Mouse (Mus musculus): ENCODE results near the gene Hif1an. TPM values are rescaled to one million over a fixed set of nuclear protein-coding genes. Genes with fewer than 3 reads are reported as not detected.

Gene Hif1an
- polyA plus RNA-seq, 1 experiment: 12.2 TPM

GRCm38 (mm10) chr19:44589591-44590223 is 27.1 kb downstream of the Hif1an start:
- 65% methylated on average over 7 of the region's 7 CpGs for WGBS
- no peaks in the 10 kb centered on the region for H3K27me3 ChIP-seq (ENCODE audit: control insufficient read depth, insufficient read depth, low read length)
- peaks cover 3% of the 10 kb centered on the region; the same call in 1 of the 2 replicates for H3K4me1 ChIP-seq (ENCODE audit: control insufficient read depth, insufficient read depth, insufficient read length)
- no peak overlapping the region for H3K4me3 ChIP-seq (ENCODE audit: extremely low read depth, insufficient read depth, insufficient read length)
- no peak for TF ChIP-seq CTCF (IDR thresholded peaks at IDR 0.05; ENCODE audit: extremely low read depth, insufficient read depth, insufficient read length, insufficient replicate concordance)
- no peak for TF ChIP-seq POLR2A (IDR thresholded peaks at IDR 0.05; ENCODE audit: low read depth, low read length)
- DNase-seq (ENCODE audit: low read depth in 1 of 2, low spot score in 2 of 2): no peak
- H3K27ac ChIP-seq (ENCODE audit: insufficient read depth, low read length): no peak overlapping the region
- no peaks in the 10 kb centered on the region for H3K36me3 ChIP-seq (ENCODE audit: control insufficient read depth, insufficient read depth, low read length)

- H3K27ac ChIP-seq (ENCODE audit: insufficient read depth, low read length): no peak overlapping the region
- no peaks in the 10 kb centered on the region for H3K27me3 ChIP-seq (ENCODE audit: control insufficient read depth, insufficient read depth, low read length)
- 24% methylated on average over 18 of the region's 18 CpGs for WGBS
- H3K4me1 ChIP-seq (ENCODE audit: control insufficient read depth, insufficient read depth, insufficient read length): peaks cover 3% of the 10 kb centered on the region; the same call in 1 of the 2 replicates
- no peaks in the 10 kb centered on the region for H3K36me3 ChIP-seq (ENCODE audit: control insufficient read depth, insufficient read depth, low read length)
- TF ChIP-seq CTCF (IDR thresholded peaks at IDR 0.05; ENCODE audit: extremely low read depth, insufficient read depth, insufficient read length, insufficient replicate concordance) (no peak), POLR2A (IDR thresholded peaks at IDR 0.05; ENCODE audit: low read depth, low read length) (no peak)
- peak in 1 of 2 experiments; percentile 28 for DNase-seq (ENCODE audit: low read depth in 1 of 2, low spot score in 2 of 2)
- H3K4me3 ChIP-seq (ENCODE audit: extremely low read depth, insufficient read depth, insufficient read length): no peak overlapping the region
Measured at GRCm38 (mm10) chr19:44590992-44591391, 28.3 kb downstream of the Hif1an start.

- H3K4me1 ChIP-seq (ENCODE audit: control insufficient read depth, insufficient read depth, insufficient read length): peaks cover 3% of the 10 kb centered on the region; the same call in 1 of the 2 replicates
- DNase-seq (ENCODE audit: low read depth in 1 of 2, low spot score in 2 of 2): no peak
- H3K36me3 ChIP-seq (ENCODE audit: control insufficient read depth, insufficient read depth, low read length): no peaks in the 10 kb centered on the region
- no peak for TF ChIP-seq CTCF (IDR thresholded peaks at IDR 0.05; ENCODE audit: extremely low read depth, insufficient read depth, insufficient read length, insufficient replicate concordance)
- no peak for TF ChIP-seq POLR2A (IDR thresholded peaks at IDR 0.05; ENCODE audit: low read depth, low read length)
- H3K27ac ChIP-seq (ENCODE audit: insufficient read depth, low read length): no peak overlapping the region
- no peak overlapping the region for H3K4me3 ChIP-seq (ENCODE audit: extremely low read depth, insufficient read depth, insufficient read length)
- 49% methylated on average over 6 of the region's 6 CpGs for WGBS
- no peaks in the 10 kb centered on the region for H3K27me3 ChIP-seq (ENCODE audit: control insufficient read depth, insufficient read depth, low read length)
Measured at GRCm38 (mm10) chr19:44591638-44592037, 29.0 kb downstream of the Hif1an start.

GRCm38 (mm10) chr19:44594180-44594579 is 31.5 kb downstream of the Hif1an start:
- no peak overlapping the region for H3K4me3 ChIP-seq (ENCODE audit: extremely low read depth, insufficient read depth, insufficient read length)
- WGBS: 95% methylated on average over 14 of the region's 14 CpGs
- H3K36me3 ChIP-seq (ENCODE audit: control insufficient read depth, insufficient read depth, low read length): no peaks in the 10 kb centered on the region
- TF ChIP-seq POLR2A (IDR thresholded peaks at IDR 0.05; ENCODE audit: low read depth, low read length) (no peak), CTCF (IDR thresholded peaks at IDR 0.05; ENCODE audit: extremely low read depth, insufficient read depth, insufficient read length, insufficient replicate concordance) (no peak)
- no peaks in the 10 kb centered on the region for H3K27me3 ChIP-seq (ENCODE audit: control insufficient read depth, insufficient read depth, low read length)
- DNase-seq (ENCODE audit: low read depth in 1 of 2, low spot score in 2 of 2): no peak
- H3K27ac ChIP-seq (ENCODE audit: insufficient read depth, low read length): no peak overlapping the region
- H3K4me1 ChIP-seq (ENCODE audit: control insufficient read depth, insufficient read depth, insufficient read length): peaks cover 3% of the 10 kb centered on the region; the same call in 1 of the 2 replicates

GRCm38 (mm10) chr19:44618166-44618565 is 55.5 kb downstream of the Hif1an start:
- H3K27me3 ChIP-seq (ENCODE audit: control insufficient read depth, insufficient read depth, low read length): no peaks in the 10 kb centered on the region
- no peak for TF ChIP-seq CTCF (IDR thresholded peaks at IDR 0.05; ENCODE audit: extremely low read depth, insufficient read depth, insufficient read length, insufficient replicate concordance)
- TF ChIP-seq POLR2A (IDR thresholded peaks at IDR 0.05; ENCODE audit: low read depth, low read length): no peak
- no peaks in the 10 kb centered on the region for H3K36me3 ChIP-seq (ENCODE audit: control insufficient read depth, insufficient read depth, low read length)
- DNase-seq (ENCODE audit: low read depth in 1 of 2, low spot score in 2 of 2): no peak
- no peak overlapping the region for H3K4me3 ChIP-seq (ENCODE audit: extremely low read depth, insufficient read depth, insufficient read length)
- 60% methylated on average over 7 of the region's 7 CpGs for WGBS
- H3K4me1 ChIP-seq (ENCODE audit: control insufficient read depth, insufficient read depth, insufficient read length): no peaks in the 10 kb centered on the region
- no peak overlapping the region for H3K27ac ChIP-seq (ENCODE audit: insufficient read depth, low read length)

Other genes with a start within 250 kb of the Hif1an start
- gene Scd4, start 229.8 kb upstream of the Hif1an start, polyA plus RNA-seq (2012; rRNA removed): 0.20 TPM in 2 replicates
- 251 and 307 TPM in 2 replicates for gene Scd1, start 155.0 kb upstream of the Hif1an start, polyA plus RNA-seq (2012; rRNA removed)
- gene Wnt8b, start 69.4 kb upstream of the Hif1an start, polyA plus RNA-seq (2012; rRNA removed): not detected in 2 replicates
- gene Sec31b, start 17.0 kb upstream of the Hif1an start, polyA plus RNA-seq (2012; rRNA removed): 5.4 and 7.0 TPM in 2 replicates
- not detected in 2 replicates for gene Gm20538, start 10.0 kb upstream of the Hif1an start, polyA plus RNA-seq (2012; rRNA removed)
- 149 and 177 TPM in 2 replicates for gene Ndufb8, start 7.4 kb upstream of the Hif1an start, polyA plus RNA-seq (2012; rRNA removed)
- gene Pax2, start 193.2 kb downstream of the Hif1an start, polyA plus RNA-seq (2012; rRNA removed): not detected in 2 replicates

Data from spleen, adult 2 months (tissue).